Mouse (Mus musculus): ENCODE results near the gene Prelid3b.

The Prelid3b gene

DNA sequence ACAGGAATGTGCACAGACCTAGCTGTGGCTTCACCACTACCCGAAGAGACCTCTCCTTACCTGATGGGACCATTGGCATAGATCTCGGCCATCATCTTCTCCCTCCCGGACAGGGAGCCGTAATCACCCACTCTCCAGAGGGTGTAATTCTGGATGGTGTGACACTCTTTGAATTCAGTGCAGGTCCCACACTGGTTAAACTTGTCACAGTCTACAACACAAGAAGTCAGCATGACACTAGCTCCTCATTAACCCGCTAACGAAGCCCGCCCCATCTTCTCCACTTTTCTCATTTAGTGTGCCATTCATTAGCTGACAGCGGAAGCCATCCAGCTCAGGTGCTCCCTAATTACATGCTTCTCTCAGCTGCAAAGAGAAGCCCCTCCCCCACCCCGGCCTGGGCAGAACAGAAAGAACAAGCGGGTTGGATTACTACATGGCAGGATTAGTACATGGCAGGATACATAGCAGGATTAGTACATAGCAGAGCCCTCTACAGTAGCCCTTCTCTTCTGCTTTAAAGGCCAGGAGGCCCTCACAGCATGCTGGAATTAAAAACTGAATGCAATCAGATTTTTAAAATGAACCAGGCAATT, 43.8 kb downstream of the Prelid3b start:
- in situ Hi-C loops (cut with MboI, MseI): loop anchor here (5.0 to 10.0 kb wide), 2 partner anchors 87 to 1414 kb away; no protein-coding TSS in a partner anchor

DNA sequence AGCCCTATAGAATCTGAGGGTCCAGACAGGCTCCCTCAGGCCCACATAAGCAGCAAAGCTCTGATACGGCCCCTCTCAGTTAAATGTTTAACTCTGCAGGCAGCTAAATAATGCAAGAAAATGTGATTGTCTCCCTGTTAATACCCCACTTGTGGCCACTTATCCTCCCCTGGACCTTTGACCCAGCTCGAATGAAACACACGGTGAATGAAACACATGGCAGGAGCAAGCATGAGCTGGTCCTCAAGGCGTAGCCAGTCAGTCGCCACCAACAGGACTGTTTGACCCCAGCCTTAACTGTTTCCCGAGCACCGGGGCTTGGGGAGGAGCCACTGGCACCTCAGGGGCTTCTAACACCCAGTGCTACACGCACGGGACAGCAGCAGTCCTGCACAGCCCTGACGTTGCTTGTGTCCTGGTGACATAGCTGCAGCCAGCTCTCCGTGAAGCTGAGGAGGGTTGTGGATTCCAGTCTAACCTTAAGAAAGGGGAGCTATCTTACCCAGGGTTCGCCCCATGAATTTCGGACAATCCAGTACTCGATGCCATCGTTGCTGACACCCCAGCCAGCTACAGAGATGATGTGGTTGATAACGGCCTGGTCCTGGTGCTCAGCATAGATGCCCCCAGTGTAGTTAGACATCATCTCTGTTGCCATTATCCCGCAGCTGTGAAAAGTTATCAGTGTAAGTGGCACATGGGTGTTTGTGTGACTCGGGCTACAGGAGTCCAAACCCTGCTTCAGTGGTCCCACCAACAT, 44.6 kb downstream of the Prelid3b start:
- in situ Hi-C loops (cut with MboI, MseI): loop anchor here (5.0 to 10.0 kb wide), 2 partner anchors 86 to 1413 kb away; no protein-coding TSS in a partner anchor

DNA sequence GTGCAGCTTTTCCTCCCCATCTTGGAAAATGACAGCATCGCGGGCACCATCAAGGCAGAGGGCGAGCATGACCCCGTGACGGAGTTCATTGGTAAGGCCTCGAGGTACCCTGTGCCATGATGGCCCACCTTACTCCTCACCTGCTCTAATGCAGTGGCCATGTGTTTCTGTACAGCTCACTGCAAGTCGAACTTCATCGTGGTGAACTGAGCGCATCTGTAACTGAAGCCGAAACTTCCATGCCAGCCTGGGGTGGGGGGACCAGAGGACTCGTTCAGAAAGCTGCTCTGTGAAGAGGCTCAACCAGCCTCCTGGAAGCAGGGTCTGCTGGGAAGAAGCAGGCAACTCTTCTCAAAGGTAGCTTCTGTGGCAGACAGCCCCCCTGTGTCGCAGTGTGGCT, 46.0 kb downstream of the Prelid3b start:
- in situ Hi-C loops (cut with MboI, MseI): loop anchor here (5.0 to 10.0 kb wide), 2 partner anchors 85 to 1412 kb away; no protein-coding TSS in a partner anchor

DNA sequence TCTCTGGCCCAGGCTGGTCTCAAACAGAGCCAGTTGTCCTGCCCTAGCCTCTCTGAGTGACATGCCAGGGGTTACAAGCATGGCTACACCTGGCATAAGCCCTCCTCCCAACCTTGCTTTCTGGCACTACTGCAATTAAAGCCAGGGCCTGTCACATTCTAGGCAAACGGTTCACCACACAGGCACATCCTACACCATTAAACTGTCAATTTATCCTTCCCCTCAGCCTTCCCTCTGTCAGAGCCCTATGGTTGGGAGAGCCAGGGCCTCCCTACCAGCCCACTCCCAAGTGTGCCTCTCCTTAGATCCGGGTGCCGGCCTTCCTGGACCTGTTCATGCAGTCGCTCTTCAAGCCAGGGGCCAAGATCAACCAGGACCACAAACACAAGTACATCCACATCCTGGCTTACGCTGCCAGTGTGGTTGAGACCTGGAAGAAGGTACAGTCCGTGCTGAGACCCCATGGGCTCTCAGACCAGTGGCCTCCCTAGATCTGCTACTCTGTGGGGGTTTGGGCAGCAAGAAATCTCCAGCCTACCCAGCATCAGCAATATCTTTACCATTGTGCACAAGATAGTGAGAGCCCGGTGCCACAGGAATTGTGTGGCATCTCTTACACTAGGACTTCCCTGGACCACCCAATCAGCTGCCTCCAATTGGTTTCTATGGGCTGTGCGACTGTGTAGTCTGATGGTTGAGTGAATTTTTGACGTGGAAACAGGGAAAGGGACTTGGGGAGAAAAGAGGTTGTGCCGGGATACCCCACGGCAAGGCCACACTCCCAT, 48.4 kb downstream of the Prelid3b start:
- in situ Hi-C loops (cut with MboI, MseI): loop anchor here (5.0 to 10.0 kb wide), 2 partner anchors 82 to 1410 kb away; no protein-coding TSS in a partner anchor

DNA sequence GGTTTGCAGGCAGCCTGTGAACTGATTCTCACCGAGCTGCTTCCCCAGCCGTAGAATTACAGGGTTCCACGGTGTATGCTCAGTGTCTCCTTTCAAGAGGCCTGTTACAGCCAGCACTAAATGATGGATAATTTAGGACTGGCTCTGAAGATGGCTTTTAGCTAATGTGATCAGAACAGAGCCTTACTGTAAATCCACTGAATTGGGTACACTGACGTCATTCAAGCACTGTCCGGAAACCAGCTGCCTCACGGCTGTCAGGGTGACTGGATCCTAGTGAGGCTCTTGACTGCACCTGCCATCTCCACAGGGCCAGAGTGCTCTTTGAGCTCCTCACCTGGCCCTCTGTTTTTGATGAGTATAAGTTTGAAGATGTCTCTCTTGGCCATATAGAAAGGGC, 51.8 kb downstream of the Prelid3b start:
- in situ Hi-C loops (cut with MboI, MseI): loop anchor here (10.0 kb wide), 1 partner anchor 1406 kb away; no protein-coding TSS in a partner anchor

DNA sequence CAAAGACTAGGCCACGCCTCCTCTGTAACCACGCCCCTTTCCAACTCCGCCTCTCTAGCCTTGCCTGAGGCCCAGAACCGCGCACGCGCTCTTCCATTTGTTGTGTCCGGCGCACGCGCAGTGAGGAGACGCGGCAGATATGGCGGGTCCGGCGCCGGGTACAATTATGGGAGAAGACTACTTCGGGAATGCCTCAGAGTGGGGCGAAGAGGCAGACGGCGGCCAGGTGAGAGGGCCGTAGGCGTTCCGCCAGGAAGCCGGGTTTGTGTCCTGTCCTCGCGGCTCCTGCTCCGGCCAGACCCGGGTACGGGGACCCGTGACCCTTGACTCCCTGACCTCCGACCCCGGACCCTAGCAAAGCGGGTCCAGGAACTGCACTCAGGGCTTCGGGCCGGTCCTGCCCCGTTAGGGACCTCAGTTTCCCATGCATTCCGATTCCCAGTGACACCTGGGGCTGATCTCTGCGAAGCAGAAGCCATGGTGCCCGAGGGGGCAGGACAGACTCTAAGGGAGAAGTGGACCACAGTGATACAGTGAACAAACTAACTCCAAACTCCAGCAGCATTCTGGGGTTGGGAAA, 57.1 kb downstream of the Prelid3b start, which contains the start of gene Nelfcd:
Gene Nelfcd (plus strand): TSS at position 74 of the 580 bp plus-strand sequence.
- in situ Hi-C loops (cut with MboI, MseI): no loop called here

All from T-helper 2 cell (primary cell).